Mouse (Mus musculus) heart, adult 8-10 months (tissue): ENCODE results near the gene Gm20867. TPM values are rescaled to one million over a fixed set of nuclear protein-coding genes. Genes with fewer than 3 reads are reported as not detected.
"Not testable (repeated sequence)": the region's sequence is repeated elsewhere in the genome, so short reads cannot be mapped to it uniquely, and the experiment has no call there.

Source experiments
- DNase-seq: peaks from one replicate; pipeline ENCODE4 v3.0.0; 2022; ENCODE audit warnings: low spot score
- total RNA-seq, 4 experiments: library from RNA; stranded (reverse); gene quantifications; 2 replicates each; pipeline ENCODE4 v1.2.4; 2022

The Gm20867 gene
- not detected for total RNA-seq

DNA sequence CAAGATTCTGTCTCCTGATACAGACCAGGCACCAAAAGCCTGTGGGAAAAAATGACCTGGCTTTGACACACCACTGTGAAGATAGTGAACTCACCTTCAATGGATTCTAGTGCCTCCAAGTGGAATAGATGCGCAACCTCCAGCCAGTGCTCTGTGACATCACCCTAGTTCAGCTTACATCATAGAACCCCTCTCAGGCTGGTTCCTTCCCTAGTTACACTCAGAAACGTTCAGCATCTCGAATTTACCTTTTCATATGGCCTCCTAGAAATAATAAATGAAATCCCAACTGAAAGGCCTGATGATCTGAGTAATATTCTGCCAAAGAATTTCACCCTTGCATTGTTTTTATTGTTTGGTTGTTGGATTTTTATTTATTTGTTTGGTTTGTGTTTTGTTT lies at the start of gene Gm20867:
TSS of gene Gm20867 (minus strand) at position 101 of the 400 bp plus-strand sequence.
- not testable (repeated sequence) for DNase-seq

Other genes with a start within 250 kb of the Gm20867 start
- gene Gm29564, start 249.8 kb upstream of the Gm20867 start, total RNA-seq: not detected